ENCODE assay signal across 11 mouse cellular contexts in genomic region chr2:170453809-170454208, GRCm38 (mm10). TPM values are rescaled to one million over a fixed set of nuclear protein-coding genes. Genes with fewer than 3 reads are reported as not detected.
DNase-seq lines count a peak whose midpoint lies in the region; ATAC-seq and TF ChIP-seq lines count a peak whose summit lies in the region.
"Not testable (repeated sequence)": the region's sequence is repeated elsewhere in the genome, so short reads cannot be mapped to it uniquely, and the experiment has no call there.
"Had no signal": no experiment of that assay in that cellular context is flagged by ENCODE, and none has a peak within 500 bp of the region (broad histone marks: within the 10 kb centered on the region; RNA-seq: fewer than 3 reads in every experiment).

No protein-coding gene starts in this region.

- H3K4me2 ChIP-seq in intestine, embryonic 15.5 days (replicated peaks); intestine, embryonic 16.5 days (ENCODE audit: low read depth, low read length); intestine, postnatal 0 days (replicated peaks; ENCODE audit: low read depth); kidney, postnatal 0 days (ENCODE audit: low read length); liver, embryonic 13.5 days; stomach, postnatal 0 days (replicated peaks; ENCODE audit: low read depth): not testable (repeated sequence)

- not testable (repeated sequence) for H3K27me3 ChIP-seq in intestine, embryonic 15.5 days (replicated peaks); intestine, embryonic 16.5 days (replicated peaks; ENCODE audit: control insufficient read depth, insufficient read depth, low read length); intestine, postnatal 0 days (replicated peaks; ENCODE audit: control insufficient read depth, insufficient read depth, low read length); kidney, postnatal 0 days (ENCODE audit: insufficient read depth, low read length); liver, embryonic 13.5 days; stomach, postnatal 0 days (ENCODE audit: control insufficient read depth, insufficient read depth, low read length)

- TF ChIP-seq EP300 in stomach, postnatal 0 days (optimal IDR thresholded peaks at IDR 0.05), result not testable (repeated sequence)

- peak; percentile 74; the same call in 1 of the 2 replicates for ATAC-seq in intestine, embryonic 15.5 days
- ATAC-seq in intestine, embryonic 16.5 days, result peak; percentile 74
- peak; percentile 68 for ATAC-seq in intestine, postnatal 0 days
- ATAC-seq in kidney, postnatal 0 days (replicated peaks; ENCODE audit: low FRiP score, low read depth), result peak; percentile 22; the same call in 1 of the 2 replicates
- peak; percentile 37 for ATAC-seq in liver, embryonic 13.5 days (ENCODE audit: low read depth)
- ATAC-seq in stomach, postnatal 0 days (ENCODE audit: low FRiP score, low TSS enrichment), result peak; percentile 46; the same call in 1 of the 2 replicates

- H3K36me3 ChIP-seq in intestine, embryonic 15.5 days; intestine, embryonic 16.5 days (ENCODE audit: control insufficient read depth, insufficient read depth, low read length); intestine, postnatal 0 days (ENCODE audit: control insufficient read depth, insufficient read depth); kidney, postnatal 0 days (ENCODE audit: insufficient read depth, low read length); liver, embryonic 13.5 days; stomach, postnatal 0 days (ENCODE audit: control insufficient read depth, insufficient read depth, low read length): not testable (repeated sequence)

- 48% methylated on average over 3 of the region's 4 CpGs for WGBS in intestine, embryonic 15.5 days
- WGBS in intestine, embryonic 16.5 days, result 33% methylated on average over 3 of the region's 4 CpGs
- WGBS in intestine, postnatal 0 days, result 11% methylated on average over 3 of the region's 4 CpGs
- WGBS in kidney, postnatal 0 days, result 38% methylated on average over 3 of the region's 4 CpGs
- 51% methylated on average over 3 of the region's 4 CpGs for WGBS in liver, embryonic 13.5 days (ENCODE audit: insufficient replicate concordance)
- WGBS in stomach, postnatal 0 days, result 57% methylated on average over 3 of the region's 4 CpGs

- not testable (repeated sequence) for DNase-seq in kidney, postnatal 0 days (ENCODE audit: low spot score); liver, embryonic 13.5 days; stomach, postnatal 0 days (ENCODE audit: low spot score)

- not testable (repeated sequence) for H3K4me1 ChIP-seq in intestine, embryonic 15.5 days (replicated peaks); intestine, embryonic 16.5 days (ENCODE audit: control insufficient read depth, insufficient read depth, low read length); intestine, postnatal 0 days (replicated peaks; ENCODE audit: control insufficient read depth, insufficient read depth, low read length); kidney, postnatal 0 days (replicated peaks; ENCODE audit: insufficient read depth, low read length); liver, embryonic 13.5 days (replicated peaks); stomach, postnatal 0 days (replicated peaks; ENCODE audit: control insufficient read depth, insufficient read depth)

- H3K9ac ChIP-seq in intestine, embryonic 15.5 days; intestine, embryonic 16.5 days (ENCODE audit: low read depth, low read length); intestine, postnatal 0 days (ENCODE audit: low read depth, low read length); kidney, postnatal 0 days (ENCODE audit: low read depth, low read length); liver, embryonic 13.5 days; stomach, postnatal 0 days (ENCODE audit: low read length): not testable (repeated sequence)

- H3K27ac ChIP-seq in intestine, embryonic 15.5 days; intestine, embryonic 16.5 days (ENCODE audit: low read length); intestine, postnatal 0 days (ENCODE audit: low read depth, low read length); kidney, postnatal 0 days; liver, embryonic 13.5 days; stomach, postnatal 0 days (replicated peaks): not testable (repeated sequence)

- H3K4me3 ChIP-seq in intestine, embryonic 15.5 days (replicated peaks); intestine, embryonic 16.5 days (ENCODE audit: low read length); intestine, postnatal 0 days (ENCODE audit: low read depth, low read length); kidney, postnatal 0 days (replicated peaks; ENCODE audit: low read depth, low read length); liver, embryonic 13.5 days (replicated peaks); stomach, postnatal 0 days (ENCODE audit: low read depth, low read length): not testable (repeated sequence)

- not testable (repeated sequence) for TF ChIP-seq CTCF in intestine, postnatal 0 days (IDR thresholded peaks at IDR 0.05; ENCODE audit: low read depth); kidney, postnatal 0 days (IDR thresholded peaks at IDR 0.05; ENCODE audit: low read depth); stomach, postnatal 0 days (IDR thresholded peaks at IDR 0.05; ENCODE audit: low read depth)

- H3K9me3 ChIP-seq in intestine, embryonic 15.5 days; intestine, embryonic 16.5 days (ENCODE audit: control insufficient read depth, low read length); intestine, postnatal 0 days (ENCODE audit: control insufficient read depth); kidney, postnatal 0 days (replicated peaks; ENCODE audit: low read length); liver, embryonic 13.5 days (replicated peaks); stomach, postnatal 0 days (ENCODE audit: control insufficient read depth, low read length): not testable (repeated sequence)

RNA-seq across cellular contexts. Expression of gene Bcas1, which starts 26.2 kb away (rescaled TPM):
- polyA plus RNA-seq in intestine, embryonic 15.5 days (2015; fragmentation: Nextera tagmentation; extraction: Ambion mirVana), result 6.0 and 7.0 TPM in 2 replicates
- 9.5 and 12.1 TPM in 2 replicates for polyA plus RNA-seq in intestine, embryonic 16.5 days (2015; fragmentation: Nextera tagmentation; extraction: Ambion mirVana)
- polyA plus RNA-seq in intestine, postnatal 0 days (2015; fragmentation: Nextera tagmentation; extraction: Ambion mirVana), result 4.7 and 5.6 TPM in 2 replicates
- 0.61 and 0.94 TPM in 2 replicates for polyA plus RNA-seq in kidney, postnatal 0 days (2015; fragmentation: Nextera tagmentation; extraction: Ambion mirVana)
- polyA plus RNA-seq in liver, embryonic 13.5 days (2015; fragmentation: Nextera tagmentation; extraction: Ambion mirVana), result 6.3 and 9.0 TPM in 2 replicates
- polyA plus RNA-seq in stomach, postnatal 0 days (2015; fragmentation: Nextera tagmentation; extraction: Ambion mirVana), result 33.0 and 34.7 TPM in 2 replicates
- polyA plus RNA-seq: adrenal gland, adult 2 months; C2C12; G1E; Patski had no signal

RNA-seq across cellular contexts. Expression of gene Pfdn4, which starts 42.4 kb away (rescaled TPM):
- 61.6 and 81.4 TPM in 2 replicates for polyA plus RNA-seq in intestine, embryonic 15.5 days (2015; fragmentation: Nextera tagmentation; extraction: Ambion mirVana)
- polyA plus RNA-seq in intestine, embryonic 16.5 days (2015; fragmentation: Nextera tagmentation; extraction: Ambion mirVana), result 46.6 and 48.5 TPM in 2 replicates
- 54.6 and 58.3 TPM in 2 replicates for polyA plus RNA-seq in intestine, postnatal 0 days (2015; fragmentation: Nextera tagmentation; extraction: Ambion mirVana)
- polyA plus RNA-seq in kidney, postnatal 0 days (2015; fragmentation: Nextera tagmentation; extraction: Ambion mirVana), result 105 and 113 TPM in 2 replicates
- 50.0 and 61.9 TPM in 2 replicates for polyA plus RNA-seq in liver, embryonic 13.5 days (2015; fragmentation: Nextera tagmentation; extraction: Ambion mirVana)
- polyA plus RNA-seq in stomach, postnatal 0 days (2015; fragmentation: Nextera tagmentation; extraction: Ambion mirVana), result 55.6 and 61.8 TPM in 2 replicates

RNA-seq across cellular contexts. Expression of gene Cyp24a1, which starts 43.1 kb away (rescaled TPM):
- not detected in 2 replicates for polyA plus RNA-seq in intestine, embryonic 15.5 days (2015; fragmentation: Nextera tagmentation; extraction: Ambion mirVana)
- not detected in 2 replicates for polyA plus RNA-seq in intestine, embryonic 16.5 days (2015; fragmentation: Nextera tagmentation; extraction: Ambion mirVana)
- not detected in 2 replicates for polyA plus RNA-seq in intestine, postnatal 0 days (2015; fragmentation: Nextera tagmentation; extraction: Ambion mirVana)
- polyA plus RNA-seq in kidney, postnatal 0 days (2015; fragmentation: Nextera tagmentation; extraction: Ambion mirVana), result 7.4 TPM in 2 replicates
- 0.02 TPM in 1 of 2 replicates, not detected in the other for polyA plus RNA-seq in liver, embryonic 13.5 days (2015; fragmentation: Nextera tagmentation; extraction: Ambion mirVana)
- polyA plus RNA-seq in stomach, postnatal 0 days (2015; fragmentation: Nextera tagmentation; extraction: Ambion mirVana), result not detected in 2 replicates
- polyA plus RNA-seq: C2C12; CD4-positive, CD25-positive, alpha-beta regulatory T cell, adult 4 months; G1E had no signal

Comparison
In these comparisons a context has a peak if more than half of its experiments do, and no peak if none do; other contexts are left out.
1. ATAC-seq: peak in every context shown above with its lines; median percentile 74 in intestine, embryonic 15.5 days; 74 in intestine, embryonic 16.5 days; 68 in intestine, postnatal 0 days; 46 in stomach, postnatal 0 days; 37 in liver, embryonic 13.5 days; 22 in kidney, postnatal 0 days.